Mouse (Mus musculus): ENCODE data around the gene Slc19a2. TPM values are rescaled to one million over a fixed set of nuclear protein-coding genes. Genes with fewer than 3 reads are reported as not detected.

The Slc19a2 gene
- total RNA-seq, 2 experiments from 2014 or later: 3.4 to 3.9 TPM

DNA sequence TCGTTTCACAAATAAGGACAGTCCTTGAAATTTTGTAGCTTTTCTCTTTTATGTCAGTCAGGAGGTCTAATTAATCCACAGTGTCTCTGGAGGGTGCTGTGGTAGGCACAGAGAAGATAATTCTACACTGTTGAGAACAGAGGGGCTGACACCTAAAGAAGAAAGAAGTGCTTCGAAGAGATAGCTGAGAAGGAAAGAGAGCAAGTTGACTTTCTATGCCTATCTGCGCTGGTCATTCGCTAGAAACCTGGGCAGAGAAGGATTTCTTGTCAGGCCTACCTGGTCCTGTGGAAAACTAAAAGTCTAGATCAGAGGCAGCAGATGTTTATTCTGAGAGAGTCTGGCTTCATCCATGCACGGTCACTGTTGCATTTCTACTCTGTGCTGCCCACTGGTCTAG is 65.2 kb downstream of the Slc19a2 start:
- intact Hi-C loops (cut with DNase I): loop anchor here (10.0 kb wide), 1 partner anchor 1001 kb away; no protein-coding TSS in a partner anchor

More for the DNA sequence above, 65.2 kb downstream of the Slc19a2 start:
- no peak for DNase-seq

Other genes with a start within 250 kb of the Slc19a2 start
- gene Sele, start 200.8 kb upstream of the Slc19a2 start, total RNA-seq (2021): not detected
- under 1 TPM; 0.12 to 0.41 TPM for gene Sell, start 187.1 kb upstream of the Slc19a2 start, total RNA-seq (2021)
- gene Selp, start 133.8 kb upstream of the Slc19a2 start, total RNA-seq (2021): under 1 TPM; 0.38 to 0.67 TPM
- under 1 TPM; 0.12 to 0.28 TPM for gene F5, start 97.2 kb upstream of the Slc19a2 start, total RNA-seq (2021)
- 1 to 10 TPM; 8.8 to 9.1 TPM for gene Ccdc181, start 26.5 kb downstream of the Slc19a2 start, total RNA-seq (2021)
- gene Nme7, start 55.1 kb downstream of the Slc19a2 start, total RNA-seq (2021): 1 to 10 TPM; 2.1 TPM
- gene Blzf1, start 58.4 kb downstream of the Slc19a2 start, total RNA-seq (2021): 10 to 100 TPM; 20.1 to 24.5 TPM
- 100 to 1,000 TPM; 131 to 188 TPM for gene Atp1b1, start 209.3 kb downstream of the Slc19a2 start, total RNA-seq (2021)